Mouse (Mus musculus) forebrain, embryonic 11.5 days (tissue): Measurements from ENCODE around the gene Slc12a8. TPM values are rescaled to one million over a fixed set of nuclear protein-coding genes. Genes with fewer than 3 reads are reported as not detected.

Experiments
- ATAC-seq: fragments of 200-750 bp; cut with Nextera tagmentation; replicated peaks from 2 replicates; pipeline ENCODE4 v1.8.0; 2017; ENCODE audit warnings: moderate TSS enrichment; ENCODE audit not compliant: low FRiP score
- DNase-seq: peaks from one replicate; pipeline ENCODE4 v3.0.0-alpha.2; 2017; ENCODE audit warnings: low spot score
- H3K27ac ChIP-seq: fragments of 300-500 bp; sonication (generic); 2 replicates; pipeline ENCODE4 v1.5.1; 2014; ENCODE audit warnings: low read depth, low read length
- H3K27me3 ChIP-seq: fragments of 300-500 bp; sonication (generic); 2 replicates; pipeline ENCODE4 v1.6.1; 2014; ENCODE audit warnings: mild to moderate bottlenecking, low read length, mixed read lengths; ENCODE audit not compliant: control insufficient read depth, insufficient read depth
- H3K36me3 ChIP-seq: fragments of 300-500 bp; sonication (generic); 2 replicates; pipeline ENCODE4 v1.6.1; 2014; ENCODE audit warnings: mild to moderate bottlenecking, low read length, moderate library complexity, mixed read lengths; ENCODE audit not compliant: control insufficient read depth, insufficient read depth
- H3K4me1 ChIP-seq: fragments of 300-500 bp; sonication (generic); replicated peaks from 2 replicates; pipeline ENCODE4 v1.6.1; 2014; ENCODE audit warnings: low read length, mixed read lengths; ENCODE audit not compliant: control insufficient read depth, insufficient read depth
- H3K4me2 ChIP-seq: fragments of 300-500 bp; sonication (generic); 2 replicates; pipeline ENCODE4 v1.6.1; 2014; ENCODE audit warnings: low read depth, mild to moderate bottlenecking, low read length, moderate library complexity, mixed read lengths; ENCODE audit not compliant: severe bottlenecking
- H3K4me3 ChIP-seq: fragments of 300-500 bp; sonication (generic); 2 replicates; pipeline ENCODE4 v1.5.1; 2014; ENCODE audit warnings: low read depth, low read length
- H3K9ac ChIP-seq: fragments of 300-500 bp; sonication (generic); 2 replicates; pipeline ENCODE4 v1.6.1; 2014; ENCODE audit warnings: low read length
- H3K9me3 ChIP-seq: fragments of 300-500 bp; sonication (generic); 2 replicates; pipeline ENCODE4 v1.6.1; 2016; ENCODE audit warnings: low read length, mixed read lengths; ENCODE audit not compliant: control insufficient read depth
- WGBS: fragments of 180-500 bp; shearing (Covaris S2); extraction: QIAGEN DNeasy Blood & Tissue Kit; methylation state at CpG from one replicate; pipeline ENCODE4 v1.1.7; 2014; 5-methylcytosine and 5-hydroxymethylcytosine counted together
- polyA plus RNA-seq: library from polyadenylated mRNA; unstranded; fragments of >200 nt; fragmentation: Nextera tagmentation; extraction: Ambion mirVana; gene quantifications from 2 replicates; pipeline ENCODE4 v1.2.1, GENCODE M21; 2014

Slc12a8 gene
- polyA plus RNA-seq, 1 experiment from 2014 or later: 1.3 TPM

DNA sequence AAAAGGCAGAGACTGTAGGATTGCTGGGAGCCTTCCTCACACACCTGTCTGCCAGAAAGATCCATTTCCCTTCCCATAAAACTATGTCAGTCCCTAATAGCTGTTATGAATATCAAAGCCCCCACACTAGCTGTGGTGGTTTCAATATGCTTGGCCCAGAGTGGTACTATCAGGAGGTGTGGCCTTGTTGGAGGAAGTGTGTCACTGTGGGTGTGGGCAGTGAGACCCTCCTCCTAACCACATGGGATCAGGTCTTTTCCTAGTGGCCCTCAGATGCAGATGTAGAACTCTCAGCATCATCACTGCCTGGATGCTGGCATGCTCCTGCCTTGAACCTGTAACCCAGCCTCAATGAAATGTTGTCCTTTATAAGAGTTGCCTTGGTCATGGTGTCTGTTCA lies 164.5 kb downstream of the Slc12a8 start:
- Histone ChIP-seq H3K4me2 (no peak overlapping the region), H3K4me1 (peaks cover 12% of the 10 kb centered on the region), H3K9me3 (no peaks in the 10 kb centered on the region), H3K27me3 (no peaks in the 10 kb centered on the region), H3K9ac (no peak overlapping the region), H3K36me3 (no peaks in the 10 kb centered on the region), H3K4me3 (no peak overlapping the region), H3K27ac (no peak overlapping the region)
- ATAC-seq: no peak
- no peak for DNase-seq

DNA sequence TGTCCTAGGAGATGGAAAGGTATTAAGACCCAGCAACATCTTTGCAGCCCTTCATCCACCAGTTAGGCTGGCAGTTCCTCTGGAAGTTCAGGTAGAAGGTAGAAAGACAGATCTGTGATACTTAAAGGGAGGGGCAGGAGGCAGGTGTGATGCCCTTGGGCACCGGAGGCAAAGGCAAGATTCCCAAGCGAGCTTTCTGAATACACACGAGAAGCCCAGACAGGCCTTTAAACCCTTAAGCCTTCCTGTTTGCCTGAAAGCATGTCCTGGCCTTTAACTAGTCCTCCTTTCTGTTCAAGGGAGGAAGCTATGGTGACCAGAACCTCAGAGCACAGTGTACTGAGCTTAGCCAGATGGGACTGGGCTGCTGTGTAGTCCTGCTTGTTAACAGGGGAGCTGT lies 165.5 kb downstream of the Slc12a8 start:
- peaks cover 17% of the 10 kb centered on the region for H3K4me1 ChIP-seq
- H3K9me3 ChIP-seq: no peaks in the 10 kb centered on the region
- ATAC-seq (no peak), DNase-seq (no peak)
- H3K27me3 ChIP-seq: no peaks in the 10 kb centered on the region
- no peak overlapping the region for H3K4me2 ChIP-seq
- no peaks in the 10 kb centered on the region; the same call in 1 of the 2 replicates for H3K36me3 ChIP-seq
- no peak overlapping the region for H3K4me3 ChIP-seq
- whole genome bisulfite sequencing: 74% methylated on average over 3 of the region's 3 CpGs
- no peak overlapping the region for H3K27ac ChIP-seq
- H3K9ac ChIP-seq: no peak overlapping the region

DNA sequence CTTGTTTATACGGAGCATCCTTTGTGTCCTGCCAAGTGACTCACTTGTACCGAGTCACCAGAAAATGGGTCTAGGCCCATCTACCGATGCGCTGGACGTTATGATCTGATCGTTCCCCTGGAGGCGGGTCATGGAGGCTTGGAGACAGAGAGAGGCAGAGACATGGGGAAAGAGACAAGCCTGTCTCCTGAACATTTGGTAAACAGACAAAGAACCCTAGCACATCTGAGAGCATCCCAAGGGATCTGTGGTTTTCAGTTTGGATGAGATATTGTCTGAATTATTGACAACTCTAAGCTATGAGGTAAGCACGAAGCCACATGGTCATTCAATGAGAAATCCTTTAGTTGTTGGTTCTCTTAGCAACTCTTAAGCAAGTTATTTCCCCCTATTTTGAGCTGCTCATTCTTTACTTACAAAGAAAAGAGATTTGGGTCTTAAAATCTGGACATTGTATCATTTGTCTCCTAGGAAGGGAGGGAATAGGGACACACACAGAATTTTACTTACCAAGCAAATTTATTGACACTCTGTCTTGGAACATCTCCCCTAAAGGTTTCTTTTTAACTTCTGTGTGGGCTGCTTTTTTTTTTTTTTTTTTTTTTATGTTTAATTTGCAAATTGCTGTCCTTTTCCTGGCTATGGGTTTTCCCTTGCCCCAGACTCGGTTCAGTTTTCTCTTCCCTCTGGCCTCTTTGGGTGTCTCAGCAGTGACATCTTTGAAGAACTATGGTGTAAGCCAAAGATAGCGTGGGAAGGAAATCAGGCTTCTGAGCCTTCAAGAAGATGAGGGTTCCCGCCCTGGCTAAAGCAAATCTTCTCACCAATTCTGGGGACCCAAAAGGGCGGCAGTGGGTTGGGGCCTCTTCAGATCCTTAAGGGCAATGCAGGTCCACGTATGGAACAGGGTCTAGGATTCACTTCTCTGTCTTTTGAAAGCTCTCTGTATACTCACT lies 166.4 kb downstream of the Slc12a8 start:
- H3K4me2 ChIP-seq: peak overlapping the region; percentile 81
- ATAC-seq (0 out of 2 replicates have a peak, but pooled peaks have one; percentile 6), DNase-seq (no peak)
- peak overlapping the region; percentile 97; the same call in 1 of the 2 replicates for H3K9ac ChIP-seq
- WGBS: 64% methylated on average over 13 of the region's 13 CpGs
- peaks cover 22% of the 10 kb centered on the region for H3K4me1 ChIP-seq
- no peaks in the 10 kb centered on the region; the same call in 1 of the 2 replicates for H3K36me3 ChIP-seq
- no peaks in the 10 kb centered on the region for H3K27me3 ChIP-seq
- H3K4me3 ChIP-seq: peak overlapping the region; percentile 97
- H3K9me3 ChIP-seq: no peaks in the 10 kb centered on the region
- peak overlapping the region; percentile 26; the same call in 1 of the 2 replicates for H3K27ac ChIP-seq

DNA sequence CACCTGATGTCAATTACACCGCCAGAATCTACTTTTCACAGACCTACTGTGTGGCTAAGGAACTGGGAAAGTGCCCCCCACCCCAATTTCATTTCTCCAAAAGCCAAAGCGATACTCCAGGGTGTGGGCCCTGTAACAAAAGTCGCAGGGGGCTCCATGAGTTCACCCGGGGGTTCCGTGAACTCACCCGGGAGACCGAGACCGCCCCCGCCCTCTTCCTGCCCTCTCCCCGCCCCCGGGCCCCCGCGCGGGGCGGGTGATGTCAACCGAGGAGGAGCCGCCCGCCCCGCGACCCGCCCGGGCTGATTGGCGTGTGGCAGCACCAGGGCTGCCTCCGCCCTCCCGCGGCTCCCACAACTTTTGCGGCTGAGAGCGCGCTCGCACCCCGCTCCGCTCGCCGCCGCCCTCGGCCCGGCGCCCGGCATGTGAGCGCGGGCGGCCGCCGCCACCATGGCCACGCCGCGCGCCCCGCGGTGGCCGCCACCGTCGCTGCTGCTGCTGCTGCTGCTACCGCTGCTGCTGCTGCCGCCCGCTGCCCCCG lies 167.1 kb downstream of the Slc12a8 start, which contains the start of gene Heg1:
Gene Heg1, plus strand, starts transcription at position 209 of the 541 bp plus-strand sequence.
- 1% methylated on average over 53 of the region's 57 CpGs for WGBS
- peak within 1 kb of the TSS; percentile 81 for H3K4me2 ChIP-seq
- H3K36me3 ChIP-seq: no peaks in the 10 kb centered on the region; the same call in 1 of the 2 replicates
- H3K4me1 ChIP-seq: peaks cover 22% of the 10 kb centered on the region
- peak within 1 kb of the TSS; percentile 97 for H3K4me3 ChIP-seq
- H3K9ac ChIP-seq: peak within 1 kb of the TSS; percentile 97
- no peaks in the 10 kb centered on the region for H3K27me3 ChIP-seq
- DNase-seq (peak; percentile 89), ATAC-seq (peak; percentile 82)
- H3K27ac ChIP-seq: peak within 1 kb of the TSS; percentile 86
- H3K9me3 ChIP-seq: no peaks in the 10 kb centered on the region

DNA sequence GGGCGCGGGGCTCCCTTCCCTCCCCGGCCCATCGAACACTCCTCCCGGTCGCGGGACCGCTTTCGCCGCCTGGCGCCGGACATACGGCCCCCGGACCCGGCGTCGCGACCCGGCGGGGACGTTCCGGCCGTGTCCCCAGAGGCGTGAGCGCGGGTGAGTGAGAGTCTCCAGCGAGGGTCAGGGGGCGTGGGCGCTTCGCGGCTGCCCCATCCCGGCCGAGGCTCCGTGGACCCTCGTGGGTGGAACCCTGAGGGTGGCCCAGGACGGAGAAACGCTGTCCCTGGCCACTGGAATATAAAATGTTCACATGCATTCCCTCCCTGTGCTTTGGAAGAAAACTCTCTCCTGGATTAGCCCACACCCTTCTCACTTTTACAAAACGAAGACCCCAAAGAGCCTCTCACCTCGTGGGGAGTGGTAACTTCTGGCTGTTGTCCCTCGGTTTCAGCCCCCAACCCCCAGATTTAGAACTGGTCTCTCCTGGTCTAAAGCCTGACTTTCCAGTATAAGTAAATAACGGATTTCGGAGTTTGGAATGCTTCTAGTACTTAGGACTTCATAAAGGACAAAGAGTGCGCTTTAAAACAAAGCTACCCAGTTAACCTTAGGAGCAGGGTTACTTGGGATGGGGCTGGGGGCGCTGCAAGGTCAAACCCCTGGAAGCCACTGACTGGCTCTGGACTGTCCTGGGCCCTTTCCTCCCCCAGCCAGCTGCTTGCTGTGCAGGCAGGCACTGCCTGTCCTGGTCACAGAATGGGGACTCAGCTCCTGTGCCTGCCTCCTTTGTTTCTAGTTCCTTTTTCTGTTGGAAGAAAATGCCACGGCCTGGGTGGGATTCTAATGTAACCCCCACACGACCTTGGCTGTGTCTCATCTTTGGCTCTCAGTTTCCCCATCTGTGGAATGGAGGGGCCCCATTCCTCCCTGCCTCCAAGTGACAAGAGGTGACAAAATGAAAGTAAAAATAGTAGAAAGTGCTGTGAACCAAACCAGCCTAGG lies 167.9 kb downstream of the Slc12a8 start:
- no peaks in the 10 kb centered on the region; the same call in 1 of the 2 replicates for H3K36me3 ChIP-seq
- DNase-seq (no peak), ATAC-seq (peak; percentile 51)
- peak overlapping the region; percentile 97 for H3K4me3 ChIP-seq
- H3K27ac ChIP-seq: peak overlapping the region; percentile 86
- H3K4me2 ChIP-seq: peak overlapping the region; percentile 81
- H3K9me3 ChIP-seq: no peaks in the 10 kb centered on the region
- no peaks in the 10 kb centered on the region for H3K27me3 ChIP-seq
- under 1% methylated on average over 46 of the region's 46 CpGs for WGBS
- H3K4me1 ChIP-seq: peaks cover 22% of the 10 kb centered on the region
- peak overlapping the region; percentile 97 for H3K9ac ChIP-seq

DNA sequence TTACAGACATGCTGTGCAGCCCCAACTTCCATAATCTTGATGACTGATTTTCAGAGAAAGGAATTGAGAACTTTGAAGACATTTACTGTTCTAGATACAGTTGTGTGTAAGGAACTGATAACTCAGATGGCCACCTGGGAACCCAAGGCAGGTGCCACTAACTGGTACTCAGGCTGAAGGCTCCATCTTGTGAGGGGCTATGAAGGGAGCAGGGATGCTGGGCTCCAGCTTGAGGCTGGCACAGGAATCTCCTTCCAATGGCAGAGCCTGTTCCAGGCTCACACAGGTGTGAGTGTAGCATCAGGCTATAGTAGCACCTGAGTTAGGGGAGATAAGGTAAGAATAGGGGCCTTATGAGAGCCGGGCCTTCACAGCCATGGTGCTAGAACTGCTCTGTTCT lies 168.9 kb downstream of the Slc12a8 start:
- H3K9ac ChIP-seq: peak overlapping the region; percentile 97
- DNase-seq: no peak
- 77% methylated on average over 1 of the region's 1 CpGs for WGBS
- H3K9me3 ChIP-seq: no peaks in the 10 kb centered on the region
- H3K27ac ChIP-seq: no peak overlapping the region
- no peaks in the 10 kb centered on the region for H3K27me3 ChIP-seq
- H3K4me3 ChIP-seq: peak overlapping the region; percentile 97
- H3K36me3 ChIP-seq: no peaks in the 10 kb centered on the region; the same call in 1 of the 2 replicates
- H3K4me2 ChIP-seq: peak overlapping the region; percentile 81
- no peak for ATAC-seq
- H3K4me1 ChIP-seq: peaks cover 31% of the 10 kb centered on the region

DNA sequence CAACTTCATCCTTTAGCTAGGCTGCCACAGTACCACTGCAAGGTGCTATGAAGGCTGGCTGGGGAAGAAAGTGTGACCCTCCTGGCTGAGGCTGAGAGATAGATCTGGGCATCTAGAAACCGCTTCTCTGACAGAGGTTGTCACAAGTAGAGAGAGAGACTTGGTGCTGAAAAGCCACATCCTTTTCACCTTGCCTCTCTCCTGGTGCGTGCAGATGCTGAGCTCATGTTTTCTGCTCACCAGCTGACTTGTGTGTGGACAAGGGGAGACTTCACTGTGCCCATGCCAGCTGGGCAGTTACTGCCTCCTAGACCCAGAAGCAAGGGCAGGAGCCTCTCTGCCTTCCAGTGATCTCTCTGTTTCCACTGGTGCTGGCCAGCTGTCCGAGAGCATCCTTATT lies 170.6 kb downstream of the Slc12a8 start:
- Histone ChIP-seq H3K9ac (peak overlapping the region; percentile 47), H3K27me3 (no peaks in the 10 kb centered on the region), H3K36me3 (no peaks in the 10 kb centered on the region; the same call in 1 of the 2 replicates), H3K27ac (no peak overlapping the region), H3K4me3 (peak overlapping the region; percentile 97; the same call in 1 of the 2 replicates), H3K4me1 (peaks cover 33% of the 10 kb centered on the region), H3K4me2 (peak overlapping the region; percentile 81; the same call in 1 of the 2 replicates), H3K9me3 (no peaks in the 10 kb centered on the region)
- DNase-seq (no peak), ATAC-seq (no peak)
- WGBS: 79% methylated on average over 3 of the region's 3 CpGs
